Mouse (Mus musculus) kidney, postnatal 14 days (tissue): ENCODE data around the gene Ooep.
"Not testable (repeated sequence)": the region's sequence is repeated elsewhere in the genome, so short reads cannot be mapped to it uniquely, and the experiment has no call there.

Experiments used
- DNase-seq: peaks from one replicate; pipeline ENCODE4 v3.0.0; 2022; ENCODE audit warnings: mixed read lengths

The Ooep gene

DNA sequence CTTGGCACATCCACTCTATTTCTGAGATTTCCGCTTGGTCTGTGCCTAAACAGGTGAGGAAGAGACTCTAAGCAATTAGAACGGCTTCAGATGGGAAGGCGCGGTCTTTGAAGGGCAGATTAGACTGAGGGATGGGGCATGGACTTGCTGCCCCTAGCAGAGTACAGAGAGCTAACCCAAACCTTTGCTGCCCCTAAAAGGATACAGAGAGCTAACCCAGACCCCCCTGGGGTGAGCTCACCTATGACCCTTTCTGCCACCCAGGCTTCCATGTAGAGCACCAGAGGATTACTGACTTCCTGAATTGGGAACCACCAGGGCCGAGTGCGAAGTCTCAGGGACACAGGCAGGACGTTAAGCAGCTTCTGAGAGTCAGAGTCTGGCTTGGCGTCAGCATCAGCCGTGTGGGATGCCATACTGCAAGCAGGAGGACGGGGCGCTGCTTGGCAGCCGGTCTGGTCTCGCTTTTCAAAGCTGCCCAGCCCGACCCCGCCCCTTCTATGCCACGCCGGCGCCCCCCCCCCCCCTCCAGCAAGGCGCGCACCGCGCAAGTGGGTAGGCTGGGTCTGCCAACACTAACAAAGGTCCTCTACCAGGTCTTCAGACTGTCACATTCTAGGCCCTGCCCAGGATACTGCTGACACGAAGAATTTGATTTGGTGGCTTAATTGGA, at the start of gene Ooep:
TSS of gene Ooep (minus strand) at position 613 of the 673 bp plus-strand sequence.
- peak; percentile 15 for DNase-seq

DNA sequence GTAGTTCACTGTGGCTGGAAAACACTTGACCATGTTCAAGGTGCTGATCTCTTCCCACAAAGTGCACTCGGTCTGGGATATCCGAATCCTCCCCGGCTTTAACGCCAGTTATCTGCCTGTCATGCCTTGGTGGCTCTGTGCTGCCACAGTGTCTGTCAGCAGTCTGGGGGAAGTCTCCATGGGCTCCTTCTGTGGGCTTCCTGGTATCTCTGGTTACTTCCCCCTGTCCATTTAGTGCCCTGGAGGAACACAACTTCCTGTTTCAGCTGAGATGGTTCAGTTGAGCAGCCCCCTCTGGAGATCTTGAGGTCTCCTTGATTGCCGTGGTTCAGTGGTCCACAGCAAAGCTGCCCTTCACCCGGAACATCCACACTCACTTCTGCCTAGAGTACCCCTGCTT, 49.7 kb upstream of the Ooep start:
- DNase-seq, result no peak

DNA sequence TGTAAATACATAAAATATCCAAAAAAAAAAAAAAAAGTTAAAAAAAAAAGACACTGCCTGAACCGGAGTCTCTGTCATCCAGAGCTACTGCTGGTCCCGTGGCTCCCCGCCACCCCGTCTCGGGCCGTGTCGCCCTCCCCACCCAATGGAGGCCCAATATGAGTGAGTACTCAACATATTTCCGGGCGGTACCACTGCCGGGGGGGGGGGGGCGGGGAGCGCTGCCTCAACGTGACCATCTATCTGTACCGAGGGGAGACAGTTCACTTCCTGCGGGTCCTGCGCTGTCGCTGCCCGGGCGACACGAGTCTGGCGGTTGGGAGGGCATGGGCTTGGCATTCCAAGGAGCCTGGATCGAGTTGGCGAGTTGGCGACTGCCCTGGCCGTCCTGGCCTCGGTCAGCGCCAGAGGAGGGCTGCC, 48.8 kb upstream of the Ooep start:
- no peak for DNase-seq

DNA sequence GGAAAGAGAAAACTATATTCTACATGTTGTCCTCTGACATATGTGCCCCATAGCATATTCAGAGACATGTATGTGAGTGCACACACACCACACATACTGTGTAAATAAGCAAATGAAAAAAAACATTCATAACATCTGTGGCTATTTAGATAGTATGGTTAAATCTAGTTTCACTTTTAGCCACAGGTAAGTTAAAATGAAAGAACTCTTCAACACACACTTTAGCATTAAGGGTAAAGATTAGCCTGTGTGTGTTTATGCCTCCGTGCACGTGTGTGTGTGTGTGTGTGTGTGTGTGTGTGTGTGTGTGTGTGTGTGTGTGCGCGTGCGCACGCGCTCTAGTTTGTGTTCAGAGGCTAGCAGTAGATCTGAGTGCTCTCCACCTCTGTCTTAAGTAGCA, 23.1 kb upstream of the Ooep start:
- no peak for DNase-seq

DNA sequence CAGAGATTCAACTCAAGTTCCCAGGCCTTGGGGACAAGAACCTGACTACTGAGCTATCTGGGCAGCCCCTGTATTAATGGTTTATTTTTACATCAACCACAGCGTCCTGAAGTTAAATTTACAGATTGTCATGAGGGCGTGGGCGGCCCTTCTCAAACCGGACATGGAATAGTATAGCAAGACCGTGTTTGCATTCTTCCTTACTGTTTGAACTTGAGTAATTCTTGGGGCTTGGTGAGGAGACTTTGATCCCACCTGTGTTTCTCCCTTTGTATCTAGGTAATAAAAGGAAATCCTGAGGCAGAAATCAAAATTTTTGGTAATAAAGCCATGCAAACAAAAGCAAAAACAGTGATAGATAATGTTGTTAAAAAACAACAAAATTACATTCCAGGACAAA, 22.0 kb upstream of the Ooep start:
- DNase-seq, result no peak

DNA sequence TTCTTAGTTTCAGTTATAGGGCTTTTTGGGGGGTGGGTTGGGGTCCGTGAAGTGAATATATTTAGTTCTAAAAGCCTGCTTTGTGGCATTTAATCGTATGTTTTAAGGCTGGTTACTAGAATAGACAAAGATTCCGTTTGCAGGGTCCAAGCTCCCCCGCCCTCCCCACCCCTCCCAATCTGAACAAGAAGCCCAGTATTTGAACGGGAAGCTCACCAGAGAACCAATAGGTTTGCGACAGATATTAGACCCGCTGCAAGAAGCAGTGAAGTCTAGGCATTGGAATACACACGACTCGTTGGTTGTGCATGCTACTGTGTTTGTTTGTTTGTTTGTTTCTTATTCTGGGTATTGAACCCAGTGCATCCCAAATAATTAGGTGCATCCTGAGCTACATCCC, 18.0 kb upstream of the Ooep start:
- DNase-seq, result no peak

DNA sequence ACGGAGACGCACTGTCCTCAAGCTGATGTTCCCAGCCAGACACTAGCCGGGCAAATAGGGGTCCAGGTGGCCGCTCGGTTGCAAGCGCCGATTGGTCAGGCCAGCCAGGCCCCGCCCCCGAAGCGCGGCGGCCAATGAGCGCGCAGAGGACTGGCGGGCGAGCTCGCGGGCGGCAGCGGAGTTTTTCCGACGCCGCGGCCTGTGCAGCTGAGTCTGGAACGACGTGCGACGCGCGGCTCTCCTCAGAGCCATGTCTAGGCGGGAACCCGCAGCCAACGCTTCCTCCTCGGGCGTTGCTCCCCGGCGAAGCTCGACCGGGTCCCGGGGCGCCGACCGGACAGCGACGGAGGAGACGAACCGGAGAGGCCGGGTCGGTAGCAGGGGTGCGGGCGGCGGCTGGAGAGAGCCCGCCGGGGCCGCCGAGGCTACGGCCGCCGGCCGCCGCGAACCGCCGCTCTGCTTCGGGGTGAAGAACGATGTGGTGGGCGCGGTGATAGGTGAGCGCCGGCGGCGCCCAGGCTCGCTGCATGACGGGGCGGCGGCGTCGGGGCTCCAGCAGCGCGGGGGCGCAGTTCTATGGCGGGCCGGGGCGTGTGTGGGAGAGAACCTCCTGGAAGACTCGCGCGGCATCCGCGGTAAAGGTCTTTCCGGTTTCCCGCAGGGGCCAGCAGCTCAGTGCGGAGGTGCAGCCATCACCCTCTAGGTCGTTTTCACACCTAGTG, 17.3 kb upstream of the Ooep start, which contains the start of gene Ddx43:
TSS of gene Ddx43 (plus strand) at position 148 of the 722 bp plus-strand sequence.
- DNase-seq, result peak; percentile 49

DNA sequence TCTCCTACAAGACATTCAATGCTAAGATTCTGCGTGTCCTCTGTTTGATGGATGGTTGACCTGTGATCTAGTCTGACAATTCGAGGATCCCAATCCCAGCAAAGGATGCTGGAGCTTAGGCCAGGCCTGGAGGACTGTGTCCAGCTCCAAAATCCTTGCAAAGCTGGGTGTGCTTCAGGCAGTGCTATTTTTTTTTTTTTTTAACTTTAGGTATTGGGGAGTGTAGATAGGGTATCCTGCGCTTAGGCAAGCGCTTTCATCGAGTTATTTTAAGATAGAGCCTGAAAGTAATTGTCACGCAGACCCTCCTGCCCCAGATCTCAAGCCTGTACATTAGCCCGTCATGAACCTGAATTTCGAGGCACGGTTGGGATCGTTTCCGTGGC, 16.7 kb upstream of the Ooep start:
- no peak for DNase-seq

DNA sequence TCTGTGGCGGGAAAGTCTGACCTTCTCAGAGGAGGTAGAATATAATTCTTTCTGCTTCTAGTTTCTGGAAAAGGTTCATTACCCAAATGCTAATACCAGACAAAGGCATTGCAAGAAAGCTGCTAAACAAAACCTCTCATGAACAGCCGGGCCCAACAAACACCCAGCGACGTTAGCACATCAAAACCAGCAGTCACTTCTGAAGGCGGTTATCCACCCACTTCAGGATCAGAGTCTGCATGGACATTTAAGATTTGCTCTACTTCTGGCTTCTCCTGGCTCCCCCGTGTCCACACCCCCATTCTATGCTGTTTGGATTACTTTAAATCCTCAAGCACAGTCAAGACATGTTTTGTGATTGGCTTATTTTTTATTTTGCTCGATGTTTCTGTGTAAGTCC, 16.1 kb upstream of the Ooep start:
- DNase-seq, result no peak

DNA sequence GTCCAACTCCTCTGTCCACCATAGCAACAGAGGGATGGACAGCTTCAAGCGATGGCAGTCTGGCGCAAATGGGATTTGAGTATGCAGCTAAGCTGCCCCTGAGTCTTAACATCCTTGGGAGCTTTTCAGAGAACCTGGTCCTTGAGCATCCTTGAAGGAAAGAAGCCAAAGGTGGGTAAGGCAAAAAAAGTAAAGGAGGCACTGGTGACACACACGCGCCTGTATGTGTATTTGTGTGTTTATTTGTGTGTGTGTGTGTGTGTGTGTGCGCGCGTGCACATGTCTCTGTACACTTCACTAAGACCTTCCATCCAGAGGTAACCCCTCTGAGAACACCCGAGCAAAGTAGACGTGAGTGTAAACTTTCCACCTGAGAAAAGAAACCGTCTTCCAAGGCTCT, 15.2 kb upstream of the Ooep start:
- DNase-seq, result no peak

DNA sequence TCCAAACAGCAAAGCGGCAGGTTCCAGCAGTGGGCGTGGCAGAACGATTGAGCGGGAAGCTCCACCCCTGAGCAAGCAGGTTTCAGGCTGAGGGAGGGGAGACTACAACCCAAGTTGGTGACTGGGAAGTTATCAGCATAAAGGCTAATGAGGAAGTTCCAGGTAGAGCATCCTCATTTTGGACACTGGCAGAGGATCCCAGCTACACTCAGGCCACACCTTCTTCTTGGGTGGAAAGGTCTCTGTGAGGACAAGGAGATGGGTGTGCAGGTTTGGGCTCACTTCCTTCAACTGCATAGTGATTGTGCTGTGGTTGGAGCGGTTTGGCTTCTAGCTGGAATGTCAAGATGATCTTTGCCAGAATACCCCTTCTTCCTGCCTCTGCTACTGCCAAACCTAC, 11.5 kb upstream of the Ooep start:
- no peak for DNase-seq

DNA sequence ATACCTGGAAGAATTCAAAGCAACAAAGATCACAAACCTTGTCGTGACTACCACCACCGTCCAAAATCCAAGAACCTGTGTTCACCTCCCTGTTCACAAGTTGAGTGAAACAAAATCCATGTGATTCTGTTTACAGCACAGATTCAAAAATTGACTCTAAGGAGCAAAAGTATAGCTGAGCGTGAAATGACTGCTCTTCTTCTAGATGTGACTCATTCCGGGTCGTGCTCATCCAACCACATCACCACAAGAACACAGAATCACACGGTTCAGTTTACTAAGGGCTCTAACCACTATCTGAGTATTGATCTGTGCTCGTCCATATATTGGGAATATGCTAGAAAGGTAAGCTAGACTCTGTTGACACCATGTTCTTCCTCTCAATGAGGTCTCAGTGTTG, 8.4 kb upstream of the Ooep start:
- DNase-seq, result no peak

DNA sequence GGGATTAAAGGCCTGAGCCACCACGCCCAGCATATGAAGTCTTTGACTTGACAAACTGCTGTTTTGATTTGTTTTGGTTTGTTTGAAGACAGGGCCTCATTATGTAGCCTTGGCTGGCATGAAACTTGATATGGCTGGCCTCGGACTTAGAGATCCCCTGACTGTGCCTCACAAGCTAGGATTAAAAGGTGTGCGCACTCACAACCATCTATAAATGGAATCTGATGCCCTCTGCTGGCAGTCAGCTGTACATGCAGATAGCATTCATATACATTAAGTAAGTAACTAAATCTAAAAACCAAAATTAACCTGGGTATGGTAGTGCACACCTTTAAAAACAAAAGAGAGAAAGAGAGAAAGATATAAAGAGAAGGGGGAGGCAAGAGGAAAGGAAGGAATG, 7.4 kb upstream of the Ooep start:
- DNase-seq, result peak; percentile 7

DNA sequence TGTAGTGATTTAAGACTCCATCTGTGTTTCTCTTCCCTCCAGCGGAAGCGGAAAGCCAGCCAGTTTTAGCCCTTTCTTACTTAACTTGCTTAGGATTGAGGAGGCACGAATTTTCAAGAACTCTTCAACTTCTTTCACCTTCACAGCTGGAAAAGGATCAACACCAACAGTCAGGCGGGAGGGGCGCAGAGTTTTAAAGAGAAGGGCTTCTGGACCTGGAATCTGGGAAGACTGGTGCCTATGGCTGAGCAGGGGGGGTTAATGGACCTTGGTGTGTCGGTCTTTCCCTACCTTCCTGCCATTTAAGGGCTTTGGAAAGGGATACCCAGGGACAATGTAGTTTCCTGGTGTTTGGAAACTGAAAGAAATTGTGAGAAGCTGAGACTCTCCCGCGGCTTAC, 979 bp downstream of the Ooep start:
- no peak for DNase-seq

DNA sequence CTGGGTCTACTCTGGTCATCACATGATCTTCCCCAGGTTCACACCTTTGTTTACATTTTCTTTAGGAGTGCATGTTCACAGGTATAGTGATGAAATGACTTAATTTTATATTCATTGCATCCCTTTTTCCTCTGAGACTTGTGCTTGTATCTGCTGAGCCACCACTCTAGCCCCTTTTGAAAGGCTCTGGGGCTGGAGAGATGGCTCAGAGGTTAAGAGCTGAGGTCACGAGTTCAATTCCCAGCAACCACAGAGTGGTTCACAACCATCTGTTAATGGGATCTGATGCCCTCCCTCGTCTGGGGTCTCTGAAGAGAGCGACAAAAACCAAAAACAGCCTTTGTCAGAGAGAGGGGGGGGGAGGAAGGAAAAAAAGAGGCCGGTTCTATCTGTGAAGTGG, 3.0 kb downstream of the Ooep start:
- DNase-seq, result no peak

DNA sequence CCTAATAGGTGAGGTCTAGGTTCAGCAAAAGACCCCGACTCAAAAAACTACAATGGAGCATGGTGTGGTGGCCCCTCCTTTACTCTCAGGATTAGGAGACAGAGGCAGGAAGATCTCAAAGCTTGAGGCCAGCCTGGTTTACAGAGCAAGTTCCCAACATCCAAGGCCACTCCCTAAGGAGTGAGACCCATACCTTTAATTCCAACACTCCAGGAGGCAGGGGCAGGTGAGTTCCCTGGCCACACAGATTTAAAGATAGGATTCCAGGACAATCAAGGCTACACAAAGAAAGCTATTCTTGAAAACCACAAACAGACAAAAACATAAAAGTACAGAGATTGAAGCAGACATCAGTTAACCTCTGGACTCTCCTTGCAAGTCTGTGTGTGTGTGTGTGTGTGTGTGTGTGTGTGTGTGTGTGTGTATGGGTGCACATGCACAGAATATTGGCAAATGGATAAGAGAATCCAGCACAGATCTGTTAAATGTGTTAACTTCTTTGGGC, 3.6 kb downstream of the Ooep start:
- no peak for DNase-seq

DNA sequence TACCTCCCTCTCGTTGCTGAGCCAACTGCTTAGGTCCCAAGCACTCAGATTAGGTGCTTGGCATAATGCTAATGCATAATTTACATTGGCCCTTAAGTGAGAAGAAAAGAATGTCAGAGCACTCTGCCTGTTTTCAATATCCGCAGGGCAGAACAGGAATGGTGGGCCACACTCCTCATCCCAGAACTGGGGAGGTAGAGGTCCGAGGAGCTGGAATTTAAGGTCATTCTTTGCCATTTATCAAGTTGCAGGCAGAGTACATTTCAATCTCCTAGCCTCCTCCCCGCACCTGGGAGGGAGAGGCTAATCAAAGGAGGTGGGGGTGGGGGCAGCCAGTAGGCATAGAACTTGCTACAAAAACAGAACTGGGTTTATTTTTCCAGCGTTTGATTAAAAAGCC, 4.1 kb downstream of the Ooep start:
- no peak for DNase-seq

DNA sequence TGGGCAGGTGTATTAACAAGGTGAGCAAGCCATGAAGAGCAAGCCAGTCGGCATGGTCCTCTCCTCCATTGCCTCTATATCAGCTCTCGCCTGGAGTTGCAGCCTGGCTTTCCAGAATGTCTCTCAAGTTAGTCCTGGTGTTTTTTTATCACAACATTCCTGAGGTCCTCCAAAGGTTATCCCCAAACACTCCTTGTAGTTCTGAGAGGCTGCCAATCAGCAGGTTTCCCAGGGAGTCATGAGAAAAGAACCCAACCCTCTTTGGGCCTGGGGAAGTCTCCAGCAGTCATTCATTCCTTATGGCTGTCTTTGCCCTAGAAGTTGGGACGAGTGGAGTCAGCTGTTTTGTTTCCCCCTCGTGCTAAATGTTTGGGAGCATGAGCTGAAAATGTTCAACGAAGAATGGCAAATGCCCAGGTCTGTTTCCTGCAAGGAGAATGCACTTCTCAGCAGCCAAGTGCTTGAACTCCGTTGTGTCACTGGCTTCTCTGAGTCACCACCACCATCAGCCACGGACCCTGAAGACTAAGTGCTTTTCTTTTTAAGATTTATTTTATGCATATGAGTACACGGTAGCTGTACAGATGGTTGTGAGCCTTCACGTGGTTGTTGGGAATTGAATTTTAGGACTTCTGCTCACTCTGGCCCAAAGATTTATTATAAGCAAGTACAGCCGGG, 5.6 kb downstream of the Ooep start:
- DNase-seq, result no peak

DNA sequence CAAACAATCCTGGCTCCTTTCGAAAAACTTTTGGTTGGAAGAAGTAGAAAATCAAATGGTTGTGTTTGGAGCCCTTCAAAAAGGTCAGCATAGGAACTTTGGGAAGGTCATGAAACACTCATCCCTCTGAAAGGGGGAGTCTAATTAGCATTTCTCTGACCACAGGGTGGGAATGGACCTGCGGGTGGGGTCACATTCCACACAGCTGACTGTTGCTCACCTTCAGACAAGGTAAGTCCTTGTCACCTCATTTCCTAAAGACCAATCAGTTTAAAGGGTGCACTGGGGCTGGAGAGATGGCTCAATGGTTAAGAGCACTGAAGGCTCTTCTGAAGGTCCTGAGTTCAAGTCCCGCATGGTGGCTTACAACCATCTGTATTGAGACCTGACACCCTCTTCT, 7.1 kb downstream of the Ooep start:
- DNase-seq, result no peak

DNA sequence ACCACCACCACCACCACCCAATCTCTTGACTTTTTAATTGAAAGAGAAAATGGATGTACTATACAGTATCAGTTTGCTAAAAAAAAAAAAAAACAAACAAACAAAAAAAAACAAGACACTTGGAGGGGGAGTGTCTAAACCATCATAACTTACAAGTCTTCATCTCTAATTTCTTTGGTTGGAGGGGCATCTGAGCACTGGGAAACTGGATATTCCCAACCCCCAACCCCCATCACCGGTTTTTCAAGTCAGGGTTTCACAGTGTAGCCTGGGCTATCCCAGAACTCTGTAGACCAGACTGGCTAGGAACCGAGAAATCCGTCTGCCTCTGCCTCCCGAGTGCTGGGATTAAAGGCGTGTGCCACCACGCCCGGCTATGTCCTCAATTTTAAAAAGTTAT, 8.7 kb downstream of the Ooep start:
- DNase-seq, result no peak

DNA sequence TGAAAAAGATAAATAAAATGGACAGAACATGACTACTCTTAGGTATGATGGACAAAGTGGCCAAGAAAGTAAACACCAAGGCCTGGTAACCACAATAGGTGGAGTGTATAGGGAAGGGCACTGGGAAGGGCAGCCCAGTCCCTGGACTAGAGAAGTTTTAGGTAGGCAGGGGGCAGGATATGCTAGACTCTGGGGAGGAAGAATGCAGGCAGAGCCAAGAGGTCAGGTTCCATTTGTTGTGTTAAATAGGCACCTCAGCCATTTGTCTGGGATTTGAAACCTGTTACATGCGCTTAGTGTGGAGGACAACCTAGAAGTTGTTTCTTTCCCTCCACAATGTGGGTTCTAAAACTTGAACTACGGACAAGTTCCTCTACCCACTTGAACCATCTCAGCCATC, 9.2 kb downstream of the Ooep start:
- DNase-seq, result no peak

DNA sequence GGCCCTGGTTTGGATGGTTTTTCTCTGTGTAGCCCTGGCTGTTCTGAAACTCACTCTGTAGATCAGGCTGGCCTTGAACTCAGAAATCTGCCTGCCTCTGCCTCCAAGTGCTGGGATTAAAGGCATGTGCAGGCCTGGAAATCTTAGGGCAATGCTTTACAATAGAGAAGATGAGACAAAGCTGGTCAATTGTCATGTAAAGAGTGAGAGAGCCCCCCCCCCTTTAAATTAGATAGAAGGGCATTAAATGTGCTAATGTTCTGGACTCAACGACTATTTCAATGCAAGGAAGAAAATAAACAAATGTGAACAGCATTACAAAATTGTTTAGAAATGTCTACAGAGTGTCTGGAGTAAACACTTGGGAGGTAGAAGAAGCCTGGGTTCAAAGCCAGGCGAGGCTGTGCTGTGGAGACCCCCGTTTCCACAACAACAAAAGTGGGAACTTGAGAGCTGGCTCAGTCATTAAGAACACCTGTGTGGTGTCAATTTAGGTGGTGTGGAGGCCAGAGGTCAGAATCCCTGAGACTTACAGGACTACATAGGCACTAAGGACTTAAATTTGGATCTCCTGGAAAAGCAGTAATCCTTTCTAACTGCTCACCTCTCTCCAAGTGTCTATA, 9.7 kb downstream of the Ooep start:
- no peak for DNase-seq

DNA sequence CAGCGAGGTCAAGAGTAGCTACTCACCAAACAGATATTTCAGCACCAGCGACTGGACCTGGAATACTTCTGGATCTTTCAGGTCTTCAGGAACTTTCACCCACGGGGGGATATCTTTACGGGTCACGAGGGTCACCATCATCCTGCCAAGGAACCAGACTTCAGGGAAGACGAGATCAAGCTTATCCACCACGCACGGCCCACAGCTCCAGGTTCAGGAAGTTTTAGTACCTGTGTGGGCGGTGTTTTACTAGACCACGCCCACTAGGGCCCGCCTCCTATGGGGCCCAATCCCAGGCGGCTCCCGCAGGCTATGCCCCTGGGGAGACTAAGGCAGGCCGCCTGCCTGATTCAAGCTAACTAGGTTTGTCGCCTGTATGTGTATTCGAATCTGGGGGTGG, 10.6 kb downstream of the Ooep start, which contains the start of gene Dppa5a:
TSS of gene Dppa5a (minus strand) at position 219 of the 400 bp plus-strand sequence.
- DNase-seq, result not testable (repeated sequence)
